Mouse (Mus musculus): ENCODE data around the gene Zdhhc18.

DNA sequence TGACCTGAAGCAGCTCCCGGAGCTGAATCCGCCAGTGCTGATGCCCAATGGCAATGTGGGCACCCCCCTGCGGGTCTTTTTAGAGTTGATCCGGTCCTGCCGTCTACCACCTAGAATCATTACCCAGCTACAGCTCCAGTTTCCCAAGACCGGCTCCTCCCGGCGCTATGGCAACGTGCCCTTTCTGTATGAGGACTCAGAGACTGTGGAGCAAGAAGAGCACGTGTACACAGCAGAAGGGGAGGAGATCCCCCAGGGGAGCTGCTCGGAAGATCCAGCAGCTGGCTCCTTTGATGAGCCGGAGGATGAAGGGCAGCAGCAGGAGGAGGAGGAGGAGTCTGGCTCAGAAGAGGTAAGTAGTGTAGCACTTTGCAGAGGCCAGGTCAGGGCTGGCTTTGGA lies 72.0 kb downstream of the Zdhhc18 start:
- no peak for TF ChIP-seq ZC3H11A (IDR thresholded peaks at IDR 0.05; ENCODE audit: borderline replicate concordance, low read depth, low read length)
- no peak for TF ChIP-seq MAFK (IDR thresholded peaks at IDR 0.05; ENCODE audit: insufficient read depth, low read depth, low read length)
- TF ChIP-seq CHD2 (IDR thresholded peaks at IDR 0.05; ENCODE audit: low read depth, low read length), result no peak
